ENCODE assay signal across 9 mouse cellular contexts in genomic region chr2:153712646-153713091, GRCm38 (mm10). TPM values are rescaled to one million over a fixed set of nuclear protein-coding genes. Genes with fewer than 3 reads are reported as not detected.
DNase-seq lines count a peak whose midpoint lies in the region; ATAC-seq and TF ChIP-seq lines count a peak whose summit lies in the region.
"Had no signal": no experiment of that assay in that cellular context is flagged by ENCODE, and none has a peak within 500 bp of the region (broad histone marks: within the 10 kb centered on the region; RNA-seq: fewer than 3 reads in every experiment).

No protein-coding gene starts in this region.

- no peak overlapping the region for H3K4me2 ChIP-seq in intestine, embryonic 16.5 days (ENCODE audit: low read depth, low read length)
- no peak overlapping the region for H3K4me2 ChIP-seq in liver, embryonic 16.5 days (ENCODE audit: low read depth, low read length)

- no peak for TF ChIP-seq POLR2A in olfactory bulb, adult 2 months (IDR thresholded peaks at IDR 0.05; ENCODE audit: insufficient read depth, low read depth, low read length)

- H3K27ac ChIP-seq in intestine, embryonic 16.5 days (ENCODE audit: low read length), result peak overlapping the region; percentile 6; the same call in 1 of the 2 replicates
- H3K27ac ChIP-seq in liver, embryonic 16.5 days (ENCODE audit: low read length), result 0 out of 2 replicates have a peak overlapping the region, but pooled peaks have one; percentile 1
- 0 out of 2 replicates have a peak overlapping the region, but pooled peaks have one; percentile 14 for H3K27ac ChIP-seq in olfactory bulb, adult 2 months (ENCODE audit: insufficient read depth, low read depth, low read length)

- no peaks in the 10 kb centered on the region for H3K36me3 ChIP-seq in intestine, embryonic 16.5 days (ENCODE audit: control insufficient read depth, insufficient read depth, low read length)
- H3K36me3 ChIP-seq in liver, embryonic 16.5 days (ENCODE audit: control insufficient read depth, insufficient read depth), result no peaks in the 10 kb centered on the region

- H3K4me3 ChIP-seq in intestine, embryonic 16.5 days (ENCODE audit: low read length), result no peak overlapping the region
- no peak overlapping the region for H3K4me3 ChIP-seq in liver, embryonic 16.5 days (ENCODE audit: low read depth, low read length)
- no peak overlapping the region for H3K4me3 ChIP-seq in olfactory bulb, adult 2 months (ENCODE audit: insufficient read depth, low read depth, low read length)

- no peak for TF ChIP-seq CTCF in olfactory bulb, adult 2 months (IDR thresholded peaks at IDR 0.05; ENCODE audit: insufficient read depth, low read depth, low read length)

- WGBS in intestine, embryonic 16.5 days, result 54% methylated on average over 3 of the region's 3 CpGs
- 35% methylated on average over 3 of the region's 3 CpGs for WGBS in liver, embryonic 16.5 days (ENCODE audit: insufficient replicate concordance)
- 55% methylated on average over 3 of the region's 3 CpGs for WGBS in olfactory bulb, adult 2 months

- no peaks in the 10 kb centered on the region for H3K27me3 ChIP-seq in intestine, embryonic 16.5 days (replicated peaks; ENCODE audit: control insufficient read depth, insufficient read depth, low read length)
- no peaks in the 10 kb centered on the region for H3K27me3 ChIP-seq in liver, embryonic 16.5 days (ENCODE audit: control insufficient read depth, insufficient read depth, low read depth, low read length)

- ATAC-seq in intestine, embryonic 16.5 days, result no peak
- ATAC-seq in liver, embryonic 16.5 days (ENCODE audit: low read depth), result peak; percentile 81
- ATAC-seq in erythroblast, adult 5-6 weeks (replicated peaks; ENCODE audit: low FRiP score, poor library complexity, severe bottlenecking), result no peak

- peak; percentile 23 to 48 for DNase-seq in cerebellum, postnatal 10 days
- DNase-seq in cerebellum, postnatal 4 days (ENCODE audit: low spot score in 2 of 2), result no peak
- peak; percentile 18 for DNase-seq in embryo, embryonic 11 days
- no peak for DNase-seq in heart, postnatal 4 days

- H3K4me1 ChIP-seq in intestine, embryonic 16.5 days (ENCODE audit: control insufficient read depth, insufficient read depth, low read length), result no peaks in the 10 kb centered on the region
- peaks cover 4% of the 10 kb centered on the region for H3K4me1 ChIP-seq in liver, embryonic 16.5 days (ENCODE audit: control insufficient read depth, low read depth, low read length)
- H3K4me1 ChIP-seq in olfactory bulb, adult 2 months (ENCODE audit: control insufficient read depth, insufficient read depth, low read length), result 0 out of 2 replicates have a peak, but pooled peaks cover 2% of the 10 kb centered on the region

- H3K9ac ChIP-seq in intestine, embryonic 16.5 days (ENCODE audit: low read depth, low read length), result no peak overlapping the region
- no peak overlapping the region for H3K9ac ChIP-seq in liver, embryonic 16.5 days (ENCODE audit: low read depth, low read length)

- H3K9me3 ChIP-seq in intestine, embryonic 16.5 days (ENCODE audit: control insufficient read depth, low read length), result no peaks in the 10 kb centered on the region
- no peaks in the 10 kb centered on the region for H3K9me3 ChIP-seq in liver, embryonic 16.5 days (replicated peaks; ENCODE audit: control insufficient read depth, low read length)

RNA-seq across cellular contexts. Expression of gene Dnmt3c, which starts 16.2 kb away (rescaled TPM):
- polyA plus RNA-seq in intestine, embryonic 16.5 days (2015; fragmentation: Nextera tagmentation; extraction: Ambion mirVana), result not detected in 2 replicates
- 0.81 and 1.1 TPM in 2 replicates for polyA plus RNA-seq in liver, embryonic 16.5 days (2015; fragmentation: Nextera tagmentation; extraction: Ambion mirVana)
- polyA plus RNA-seq in olfactory bulb, adult 2 months (2012; ENCODE audit: insufficient read depth, insufficient read length, low replicate concordance, missing spikeins), result not detected in 2 replicates
- not detected in 2 replicates for total RNA-seq in erythroblast, adult 5-6 weeks (2015; ENCODE audit: low replicate concordance)
- total RNA-seq in erythroblast, adult 5-6 weeks (2017; ENCODE audit: low replicate concordance), result not detected in 2 replicates
- not detected for total RNA-seq in heart, postnatal 4 days (2021)
- polyA plus RNA-seq: C2C12 had no signal

RNA-seq across cellular contexts. Expression of gene Mapre1, which starts 28.4 kb away (rescaled TPM):
- 200 and 227 TPM in 2 replicates for polyA plus RNA-seq in intestine, embryonic 16.5 days (2015; fragmentation: Nextera tagmentation; extraction: Ambion mirVana)
- 91.6 and 102 TPM in 2 replicates for polyA plus RNA-seq in liver, embryonic 16.5 days (2015; fragmentation: Nextera tagmentation; extraction: Ambion mirVana)
- polyA plus RNA-seq in olfactory bulb, adult 2 months (2012; ENCODE audit: insufficient read depth, insufficient read length, low replicate concordance, missing spikeins), result 41.3 and 62.3 TPM in 2 replicates
- total RNA-seq in erythroblast, adult 5-6 weeks (2015; ENCODE audit: low replicate concordance), result 40.5 and 93.4 TPM in 2 replicates
- 24.1 and 38.3 TPM in 2 replicates for total RNA-seq in erythroblast, adult 5-6 weeks (2017; ENCODE audit: low replicate concordance)
- total RNA-seq in heart, postnatal 4 days (2021), result 100 to 1,000 TPM; 158 to 174 TPM

Comparison
In these comparisons a context has a peak if more than half of its experiments do, and no peak if none do; other contexts are left out.
1. DNase-seq: peak in cerebellum, postnatal 10 days (2 of 2) and embryo, embryonic 11 days (single experiment); none in cerebellum, postnatal 4 days (0 of 2) and heart, postnatal 4 days (single experiment).
2. Peak in every context shown above with its lines, with median percentiles within 50 percentile points of each other: H3K27ac ChIP-seq.